Mouse (Mus musculus): ENCODE measurements around the gene Trp63.

The Trp63 gene

GRCm38 (mm10) chr16:25871503-25871902 lies 187.9 kb downstream of the Trp63 start:
- DNase-seq (ENCODE audit: low read depth) = no peak

DNA sequence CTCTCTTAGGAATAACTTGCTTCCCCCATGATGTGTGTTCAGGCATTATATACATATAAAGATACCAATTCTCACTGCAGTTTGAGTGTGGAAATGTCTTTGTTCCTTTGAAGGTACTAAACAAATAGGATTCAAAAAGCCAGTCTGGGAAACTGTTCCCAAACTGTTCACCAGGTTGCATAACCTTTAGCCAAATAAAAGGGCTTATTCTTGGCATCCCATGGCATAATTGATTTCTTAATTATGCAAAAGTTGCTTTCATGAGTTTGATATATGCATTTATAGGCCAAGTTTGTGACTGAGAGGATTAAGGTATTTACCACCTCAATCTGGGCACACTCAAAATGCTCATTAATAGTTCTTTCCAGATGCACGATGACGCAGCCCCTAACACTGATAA lies 192.1 kb downstream of the Trp63 start:
- no peak for DNase-seq (ENCODE audit: low read depth)

GRCm38 (mm10) chr16:25877416-25877965 lies 193.9 kb downstream of the Trp63 start:
- no peak for DNase-seq (ENCODE audit: low read depth)

GRCm38 (mm10) chr16:25878116-25878515 lies 194.6 kb downstream of the Trp63 start:
- DNase-seq (ENCODE audit: low read depth) = no peak

DNA sequence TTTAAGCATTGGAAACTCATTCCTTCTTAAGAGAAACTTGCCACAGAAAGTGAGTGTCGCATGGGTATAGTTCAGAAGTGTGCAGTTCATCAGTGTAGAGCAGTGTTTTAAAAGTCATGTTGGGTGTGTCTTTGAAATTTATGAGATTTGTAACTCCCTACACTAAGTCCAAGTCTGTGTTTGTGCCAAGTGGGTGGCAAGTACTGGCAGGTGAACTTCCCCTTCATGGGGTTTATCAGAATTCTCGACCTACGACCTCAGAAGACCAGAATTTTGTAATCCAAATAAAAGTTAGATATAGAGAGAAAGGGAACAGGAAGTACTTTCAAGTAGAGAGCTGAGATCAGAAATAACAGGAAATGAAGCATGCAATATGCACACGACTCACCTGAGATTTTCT lies 215.5 kb downstream of the Trp63 start:
- no peak for DNase-seq (ENCODE audit: low read depth)

GRCm38 (mm10) chr16:25899657-25900056 lies 216.1 kb downstream of the Trp63 start:
- DNase-seq (ENCODE audit: low read depth) = no peak

- no peak for DNase-seq (ENCODE audit: low read depth)
Measured at GRCm38 (mm10) chr16:25900389-25900908, 216.9 kb downstream of the Trp63 start.

DNA sequence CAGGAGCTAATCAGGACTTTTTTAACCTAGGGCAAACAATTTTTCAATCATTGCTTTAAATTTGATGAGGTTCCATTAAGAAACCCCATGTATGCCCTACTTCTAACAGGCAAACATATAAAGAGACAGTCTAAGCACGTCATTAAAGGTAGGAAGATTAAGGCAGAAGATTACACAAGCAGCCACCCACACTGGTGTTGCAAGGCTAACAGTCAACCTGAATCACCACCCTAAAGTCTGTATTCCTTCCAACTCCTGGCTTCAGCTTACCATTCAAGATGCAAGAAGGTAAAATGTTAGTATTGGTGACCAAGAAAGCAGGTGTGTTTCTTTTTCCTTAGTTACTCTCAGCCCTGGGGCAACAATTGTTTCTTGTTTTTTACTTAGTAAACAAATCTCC lies 228.6 kb downstream of the Trp63 start:
- DNase-seq (ENCODE audit: low read depth) = no peak

- DNase-seq (ENCODE audit: low read depth) = no peak
Measured at GRCm38 (mm10) chr16:25934181-25934580, 250.6 kb downstream of the Trp63 start.

All from naive thymus-derived CD4-positive, alpha-beta T cell, adult 2 months (primary cell).